Mouse (Mus musculus) lung, embryonic 14.5 days (tissue): ENCODE measurements at regions not wholly inside any gene's neighbourhood (a gene's known extent, or its start where the extent isn't known, plus 50 kb on each side); places are given as distances from the start of the nearest gene placed in this dataset.
"Not testable (repeated sequence)": the region's sequence is repeated elsewhere in the genome, so short reads cannot be mapped to it uniquely, and the experiment has no call there.

Source experiments
- ATAC-seq: fragments of 200-750 bp; cut with Nextera tagmentation; 2 replicates; pipeline ENCODE4 v1.8.0; 2017; ENCODE audit warnings: mild to moderate bottlenecking, moderate TSS enrichment, moderate library complexity; ENCODE audit not compliant: insufficient read depth
- DNase-seq: peaks from one replicate; pipeline ENCODE4 v3.0.0-alpha.2; 2015
- H3K27ac ChIP-seq: fragments of 300-500 bp; sonication (generic); 2 replicates; pipeline ENCODE4 v1.5.1; 2014; ENCODE audit warnings: low read depth, mild to moderate bottlenecking, moderate library complexity
- H3K27me3 ChIP-seq: fragments of 300-500 bp; sonication (generic); 2 replicates; pipeline ENCODE4 v1.6.1; 2014; ENCODE audit warnings: low read length, control low read depth; ENCODE audit not compliant: insufficient read depth
- H3K36me3 ChIP-seq: fragments of 300-500 bp; sonication (generic); 2 replicates; pipeline ENCODE4 v1.6.1; 2014; ENCODE audit warnings: control low read depth; ENCODE audit not compliant: insufficient read depth
- H3K4me1 ChIP-seq: fragments of 300-500 bp; sonication (generic); 2 replicates; pipeline ENCODE4 v1.6.1; 2014; ENCODE audit warnings: antibody characterized with exemption, control low read depth; ENCODE audit not compliant: insufficient read depth
- H3K4me2 ChIP-seq: fragments of 300-500 bp; sonication (generic); 2 replicates; pipeline ENCODE4 v1.6.1; 2014; ENCODE audit warnings: mild to moderate bottlenecking
- H3K4me3 ChIP-seq: fragments of 300-500 bp; sonication (generic); 2 replicates; pipeline ENCODE4 v1.5.1; 2014; ENCODE audit warnings: low read depth, low read length
- H3K9ac ChIP-seq: fragments of 300-500 bp; sonication (generic); 2 replicates; pipeline ENCODE4 v1.6.1; 2014
- H3K9me3 ChIP-seq: fragments of 300-500 bp; sonication (generic); 2 replicates; pipeline ENCODE4 v1.6.1; 2016; ENCODE audit warnings: low read depth, low read length, control low read depth
- CTCF ChIP-seq: IDR thresholded peaks from 2 replicates; pipeline ENCODE4 v1.5.1; 2016; ENCODE audit warnings: antibody characterized with exemption, low read depth
- WGBS: fragments of 180-500 bp; shearing (Covaris S2); extraction: QIAGEN DNeasy Blood & Tissue Kit; methylation state at CpG from one replicate; pipeline ENCODE4 v1.1.7; 2014; 5-methylcytosine and 5-hydroxymethylcytosine counted together

DNA sequence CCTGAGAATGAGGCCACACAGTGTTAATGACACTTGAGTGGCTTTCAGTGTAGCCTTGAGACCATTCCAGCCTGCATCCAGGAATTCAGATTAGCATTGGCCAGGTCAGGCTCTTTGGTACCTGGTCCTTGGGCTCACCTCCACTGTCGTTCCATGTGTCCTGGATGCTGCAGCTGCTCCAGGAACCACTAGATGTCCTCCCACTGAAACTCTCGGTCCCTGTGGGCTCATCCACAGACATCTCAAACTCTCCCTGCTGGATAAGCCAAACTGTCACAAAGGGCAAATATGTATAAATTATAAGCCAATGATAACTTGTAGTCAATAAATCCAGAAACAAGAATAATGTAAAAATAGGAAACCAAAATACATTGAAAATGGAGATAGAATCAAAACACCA is 67.7 kb upstream of the Gm7358 start:
- not testable (repeated sequence) for H3K36me3 ChIP-seq, H3K4me1 ChIP-seq, H3K4me3 ChIP-seq, H3K27ac ChIP-seq, H3K4me2 ChIP-seq, H3K27me3 ChIP-seq, H3K9ac ChIP-seq, H3K9me3 ChIP-seq, ATAC-seq, DNase-seq
- 6% methylated on average over 2 of the region's 2 CpGs for WGBS
- peak; percentile 50 for TF ChIP-seq CTCF

DNA sequence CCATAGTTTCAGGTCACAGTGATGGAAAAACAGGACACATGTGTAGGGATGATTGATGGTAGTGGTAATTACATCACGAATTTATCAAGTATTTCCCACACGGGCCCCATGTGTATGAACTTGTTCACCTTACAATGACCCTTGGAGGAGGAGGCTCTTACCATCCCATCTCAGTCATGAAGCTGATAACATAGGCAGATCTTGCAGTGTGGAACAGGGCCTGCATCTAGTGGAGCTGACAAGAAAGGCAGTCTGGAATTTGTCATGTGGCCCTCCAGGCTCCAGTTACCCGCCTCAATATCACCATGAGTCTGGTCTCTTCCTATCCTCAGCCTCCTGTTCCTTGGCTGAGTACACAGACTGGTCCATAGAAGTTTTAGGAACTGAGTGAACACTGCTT is 59.5 kb upstream of the Gm7358 start:
- Histone ChIP-seq H3K4me1 (no peaks in the 10 kb centered on the region), H3K27me3 (no peaks in the 10 kb centered on the region), H3K9me3 (no peaks in the 10 kb centered on the region), H3K4me3 (no peak overlapping the region), H3K27ac (no peak overlapping the region), H3K4me2 (no peak overlapping the region), H3K36me3 (no peaks in the 10 kb centered on the region), H3K9ac (no peak overlapping the region)
- TF ChIP-seq CTCF: no peak
- 42% methylated on average over 3 of the region's 3 CpGs for WGBS
- DNase-seq: no peak
- ATAC-seq: no peak

DNA sequence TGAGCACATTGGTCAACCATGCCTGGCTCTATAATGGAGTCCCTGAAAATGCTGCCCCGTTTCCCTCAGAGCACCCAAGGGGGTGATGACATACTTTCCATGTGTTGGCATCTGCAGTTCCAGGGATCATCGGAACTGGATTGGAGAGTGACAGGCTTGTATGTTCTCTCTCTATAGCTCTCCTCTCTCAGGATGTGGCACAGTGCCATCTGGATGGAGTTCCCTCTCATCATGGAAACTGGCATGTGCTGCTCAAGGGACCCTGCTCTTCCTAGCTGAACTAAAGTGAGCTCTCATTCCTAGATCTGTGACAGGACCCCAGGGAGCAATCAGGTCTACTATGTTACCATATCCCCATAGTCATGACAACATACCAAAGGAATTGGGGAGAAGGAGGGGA is 56.9 kb upstream of the Gm7358 start:
- Histone ChIP-seq H3K4me1 (no peaks in the 10 kb centered on the region), H3K36me3 (no peaks in the 10 kb centered on the region), H3K27ac (no peak overlapping the region), H3K4me3 (no peak overlapping the region), H3K4me2 (no peak overlapping the region), H3K9me3 (no peaks in the 10 kb centered on the region), H3K27me3 (no peaks in the 10 kb centered on the region), H3K9ac (no peak overlapping the region)
- ATAC-seq: no peak
- TF ChIP-seq CTCF: no peak
- WGBS: 80% methylated on average over 2 of the region's 2 CpGs
- peak; percentile 12 for DNase-seq

DNA sequence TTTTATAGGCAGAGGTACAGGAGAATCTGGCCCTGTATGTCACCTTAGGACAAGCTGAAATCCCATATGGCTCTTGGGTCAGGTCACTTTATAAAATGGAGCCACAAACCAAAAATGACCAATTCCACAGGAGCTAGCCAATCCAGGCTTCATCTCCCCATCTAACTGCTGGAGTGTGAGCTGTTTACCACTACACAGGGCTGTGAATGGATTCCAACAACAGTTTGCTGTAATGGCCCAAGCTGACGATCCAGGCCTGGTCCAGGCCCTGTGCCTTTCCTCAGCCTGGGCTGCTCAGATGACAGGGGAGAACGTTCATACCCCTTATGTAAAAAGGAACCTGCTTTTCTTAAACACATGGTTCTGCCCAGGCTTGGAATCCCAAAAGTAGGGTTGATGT is 55.5 kb upstream of the Gm7358 start:
- no peak overlapping the region for H3K4me3 ChIP-seq
- H3K9ac ChIP-seq: no peak overlapping the region
- DNase-seq: no peak
- H3K4me1 ChIP-seq: no peaks in the 10 kb centered on the region
- no peak for TF ChIP-seq CTCF
- H3K4me2 ChIP-seq: no peak overlapping the region
- no peaks in the 10 kb centered on the region for H3K27me3 ChIP-seq
- H3K9me3 ChIP-seq: no peaks in the 10 kb centered on the region
- H3K27ac ChIP-seq: no peak overlapping the region
- ATAC-seq: no peak
- H3K36me3 ChIP-seq: no peaks in the 10 kb centered on the region
- 66% methylated on average over 2 of the region's 2 CpGs for WGBS

DNA sequence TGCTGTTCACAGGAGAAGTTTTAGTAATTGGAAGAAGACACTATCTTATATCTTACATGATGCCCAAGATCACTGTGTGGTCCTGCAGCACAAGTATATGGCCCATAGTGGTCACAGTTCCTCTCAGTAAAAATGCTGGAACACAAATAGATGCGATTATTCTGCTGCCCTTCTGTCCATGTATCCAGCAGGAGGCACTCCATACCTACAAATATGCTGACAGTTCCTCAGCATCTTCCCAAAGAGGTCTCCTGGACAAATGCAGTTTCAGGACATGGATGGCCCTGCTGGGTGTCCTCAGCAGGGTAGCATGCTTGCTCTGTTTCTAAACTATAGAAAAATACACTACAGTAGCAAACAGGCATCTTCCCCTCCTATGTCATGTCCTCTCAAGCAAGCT is 52.4 kb upstream of the Gm7358 start:
- not testable (repeated sequence) for H3K27me3 ChIP-seq, H3K9me3 ChIP-seq, H3K36me3 ChIP-seq, H3K4me3 ChIP-seq, H3K4me2 ChIP-seq, H3K4me1 ChIP-seq, H3K9ac ChIP-seq, ATAC-seq, H3K27ac ChIP-seq
- WGBS: 14% methylated on average over 1 of the region's 1 CpGs
- peak; percentile 68 for DNase-seq
- peak; percentile 66 for TF ChIP-seq CTCF
